Mouse (Mus musculus) brain, embryonic 14.5 days (tissue): ENCODE data around the gene Hes3. TPM values are rescaled to one million over a fixed set of nuclear protein-coding genes. Genes with fewer than 3 reads are reported as not detected.

Source experiments
- DNase-seq: peaks from one replicate; pipeline ENCODE4 v3.0.0-alpha.2; 2011; ENCODE audit warnings: low read depth
- CTCF ChIP-seq: fragments of 200-500 bp; IDR thresholded peaks from 2 replicates; pipeline ENCODE4 v1.5.1; 2012; ENCODE audit warnings: inconsistent platforms, mild to moderate bottlenecking, moderate library complexity, borderline replicate concordance; ENCODE audit not compliant: insufficient read depth, insufficient read length; ENCODE audit errors: extremely low read depth
- POLR2A ChIP-seq: fragments of 200-500 bp; IDR thresholded peaks from 2 replicates; pipeline ENCODE4 v1.6.1; 2012; ENCODE audit warnings: mild to moderate bottlenecking, inconsistent platforms, borderline replicate concordance; ENCODE audit not compliant: poor library complexity, insufficient read depth, insufficient read length, severe bottlenecking; ENCODE audit errors: extremely low read depth
- polyA plus RNA-seq: library from polyadenylated mRNA; depleted of rRNA; stranded (reverse); fragments of >200 nt; gene quantifications from 2 replicates; pipeline ENCODE4 v1.2.3, GENCODE M21; 2012; rRNA removed

Hes3 gene
- polyA plus RNA-seq, 1 experiment = 0.88 TPM

DNA sequence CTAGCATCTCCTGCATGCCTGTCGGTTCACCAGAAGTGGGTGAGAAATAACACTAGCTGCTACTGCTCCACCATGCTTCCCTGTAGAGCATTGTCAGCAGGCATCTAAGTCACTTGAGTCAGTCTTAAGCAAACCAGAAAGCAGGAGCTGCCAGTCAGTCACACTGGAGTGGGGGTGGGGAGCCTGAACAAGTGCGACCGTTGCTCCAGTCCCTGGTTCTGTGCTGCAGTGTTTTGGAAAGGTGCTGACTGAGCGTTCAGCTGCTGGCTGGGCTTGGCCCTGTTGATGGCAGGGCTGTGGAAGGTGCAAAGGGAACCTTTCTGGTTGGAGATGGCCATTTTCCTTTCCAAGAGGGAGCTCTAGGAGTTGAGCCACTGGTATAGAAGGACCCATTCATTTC is 51.5 kb downstream of the Hes3 start:
- TF ChIP-seq CTCF (no peak), POLR2A (no peak)

More for the DNA sequence above, 51.5 kb downstream of the Hes3 start:
- no peak for DNase-seq

Other genes starting within 250 kb of the Hes3 start
- 14.0 and 18.6 TPM in 2 replicates for gene Plekhg5, start 219.2 kb downstream of the Hes3 start, polyA plus RNA-seq
- gene Tnfrsf25, start 175.7 kb downstream of the Hes3 start, polyA plus RNA-seq = 3.8 and 4.4 TPM in 2 replicates
- gene Espn, start 139.3 kb downstream of the Hes3 start, polyA plus RNA-seq = 0.38 and 0.48 TPM in 2 replicates
- not detected in 2 replicates for gene Hes2, start 132.8 kb downstream of the Hes3 start, polyA plus RNA-seq
- gene Acot7, start 113.5 kb downstream of the Hes3 start, polyA plus RNA-seq = 178 and 244 TPM in 2 replicates
- 31.2 and 44.3 TPM in 2 replicates for gene Gpr153, start 17.4 kb downstream of the Hes3 start, polyA plus RNA-seq
- gene Icmt, start 5.6 kb upstream of the Hes3 start, polyA plus RNA-seq = 20.9 and 23.0 TPM in 2 replicates
- gene Rnf207, start 27.3 kb upstream of the Hes3 start, polyA plus RNA-seq = 6.9 and 7.1 TPM in 2 replicates
- 239 and 292 TPM in 2 replicates for gene Rpl22, start 34.1 kb upstream of the Hes3 start, polyA plus RNA-seq
- gene Chd5, start 47.0 kb upstream of the Hes3 start, polyA plus RNA-seq = 22.1 and 47.3 TPM in 2 replicates
- gene Nphp4, start 185.0 kb upstream of the Hes3 start, polyA plus RNA-seq = 7.9 and 10.0 TPM in 2 replicates
- 8.5 and 15.5 TPM in 2 replicates for gene Kcnab2, start 186.2 kb upstream of the Hes3 start, polyA plus RNA-seq